Mouse (Mus musculus): ENCODE results near the gene Kdm4a.
A peak's percentile ranks its signal among the peaks of the same experiment; 100 is the strongest.

The Kdm4a gene

GRCm38 (mm10) chr4:118112601-118113000 is 67.2 kb downstream of the Kdm4a start:
- no peak for DNase-seq

DNA sequence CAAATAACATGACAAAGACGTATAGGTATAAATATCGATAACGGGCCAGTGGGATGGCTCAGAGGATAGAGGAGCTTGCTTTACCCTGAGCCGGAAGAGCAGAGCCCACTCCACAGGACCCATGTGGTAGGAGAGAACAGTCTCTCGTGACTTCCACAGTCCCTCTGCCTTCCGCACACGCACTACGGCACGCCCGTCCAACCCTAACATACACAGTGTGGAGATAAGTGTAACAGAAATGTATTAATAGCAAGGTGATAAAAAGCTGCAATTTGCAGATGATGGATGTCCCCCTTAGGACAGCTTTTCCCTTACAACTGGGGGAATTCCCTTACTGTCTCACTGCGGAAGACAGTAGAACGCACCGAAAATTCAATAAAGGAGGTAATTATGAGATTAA is 70.2 kb downstream of the Kdm4a start:
- no peak for DNase-seq

DNA sequence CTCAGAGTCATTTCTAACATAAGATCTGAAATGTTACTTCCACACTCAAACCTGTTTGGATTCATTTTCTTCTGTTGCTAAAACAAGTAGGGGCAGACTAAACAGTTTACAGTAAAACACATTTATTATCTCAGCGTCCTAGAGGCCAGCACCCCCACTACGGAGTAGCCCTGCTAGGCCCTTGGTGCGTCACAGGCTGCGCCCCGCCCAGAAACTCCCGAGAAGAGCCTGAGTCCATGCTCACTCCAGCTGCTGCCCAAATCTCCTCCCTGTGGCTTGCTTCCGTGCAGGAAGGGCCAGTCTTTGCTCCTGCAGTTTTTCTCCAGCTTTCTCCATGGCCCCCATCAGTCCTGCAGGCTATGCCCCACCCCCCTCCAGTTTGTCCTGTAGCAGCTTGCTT is 71.1 kb downstream of the Kdm4a start:
- peak; percentile 35 for DNase-seq

GRCm38 (mm10) chr4:118105256-118106053 is 74.4 kb downstream of the Kdm4a start:
- no peak for DNase-seq

- DNase-seq: no peak
Measured at GRCm38 (mm10) chr4:118103280-118103830, 76.5 kb downstream of the Kdm4a start.

DNA sequence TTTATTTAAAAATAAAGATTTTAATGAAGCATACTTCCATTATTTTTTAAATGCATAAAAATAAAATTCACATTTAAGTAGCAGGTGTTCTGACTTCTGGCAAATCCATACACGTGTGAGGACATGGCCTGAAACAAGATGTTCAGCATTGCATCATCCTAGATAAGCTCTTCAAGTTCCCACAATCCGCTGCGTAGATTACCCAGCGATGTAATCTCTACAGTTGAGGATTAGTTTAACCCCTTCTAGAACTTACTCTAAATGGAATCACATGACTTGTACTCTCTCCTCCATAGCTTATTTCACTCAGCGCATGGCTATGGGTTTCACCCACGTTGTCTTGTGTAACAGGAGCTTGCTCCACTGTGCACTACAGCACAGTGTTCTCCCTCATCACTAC is 78.3 kb downstream of the Kdm4a start:
- DNase-seq: no peak

- DNase-seq: peak; percentile 23
Measured at GRCm38 (mm10) chr4:118099637-118100364, 80.0 kb downstream of the Kdm4a start.

- DNase-seq: peak; percentile 77
Measured at GRCm38 (mm10) chr4:118098571-118098970, 81.3 kb downstream of the Kdm4a start.

- no peak for DNase-seq
Measured at GRCm38 (mm10) chr4:118096069-118096468, 83.8 kb downstream of the Kdm4a start.

GRCm38 (mm10) chr4:118092784-118093457 is 86.9 kb downstream of the Kdm4a start:
- no peak for DNase-seq

GRCm38 (mm10) chr4:118090449-118090848 is 89.4 kb downstream of the Kdm4a start:
- DNase-seq: no peak

GRCm38 (mm10) chr4:118089939-118090338 is 89.9 kb downstream of the Kdm4a start:
- peak; percentile 65 for DNase-seq

- no peak for DNase-seq
Measured at GRCm38 (mm10) chr4:118088771-118089170, 91.1 kb downstream of the Kdm4a start.
